Mouse (Mus musculus): ENCODE data around the gene L3hypdh.

DNA sequence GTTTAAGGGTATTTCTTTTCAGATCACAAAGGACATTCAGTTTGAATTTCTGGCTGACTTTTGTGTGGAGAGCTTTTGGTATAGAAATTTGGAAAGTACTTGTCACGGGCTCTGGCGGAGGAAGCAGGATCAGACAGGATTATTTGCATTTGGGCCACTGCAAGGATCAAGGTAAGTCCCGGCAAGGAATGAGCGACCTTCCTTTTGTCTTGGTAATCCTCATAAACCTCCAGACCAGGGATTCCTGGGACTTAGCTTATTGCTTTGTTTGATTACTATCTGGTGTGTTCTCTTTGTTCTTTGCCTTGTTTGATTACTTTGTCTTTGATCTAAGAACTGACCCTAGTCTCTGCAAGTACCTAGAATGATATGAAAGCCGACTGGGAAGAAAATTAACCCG, 31.4 kb downstream of the L3hypdh start:
- TF ChIP-seq POLR2A (IDR thresholded peaks at IDR 0.05; ENCODE audit: borderline replicate concordance, extremely low read depth, low read depth, low read length) (no peak), CTCF (IDR thresholded peaks at IDR 0.05; ENCODE audit: insufficient read depth, low read length) (no peak)

Measured in lung, adult 2 months (tissue).